Mouse (Mus musculus) right cerebral cortex, postnatal 36 days (tissue): ENCODE data around the gene Efcc1.

ENCODE experiments used
- DNase-seq, 2 experiments: peaks; one replicate each; pipeline ENCODE4 v3.0.0; 2022; ENCODE audit warnings: low spot score in 2 of 2, mixed read lengths in 1 of 2

The Efcc1 gene

GRCm38 (mm10) chr6:87804036-87804435 lies 73.4 kb downstream of the Efcc1 start:
- DNase-seq = no peak

- no peak for DNase-seq
These were observed 74.2 kb downstream of the Efcc1 start for GRCm38 (mm10) chr6:87804886-87805285.

GRCm38 (mm10) chr6:87805448-87805847 lies 74.8 kb downstream of the Efcc1 start:
- DNase-seq = no peak
